Mouse (Mus musculus): ENCODE measurements around the gene Epb41l2. TPM values are rescaled to one million over a fixed set of nuclear protein-coding genes. Genes with fewer than 3 reads are reported as not detected.

The Epb41l2 gene
- polyA plus RNA-seq, 1 experiment, result 132 TPM

DNA sequence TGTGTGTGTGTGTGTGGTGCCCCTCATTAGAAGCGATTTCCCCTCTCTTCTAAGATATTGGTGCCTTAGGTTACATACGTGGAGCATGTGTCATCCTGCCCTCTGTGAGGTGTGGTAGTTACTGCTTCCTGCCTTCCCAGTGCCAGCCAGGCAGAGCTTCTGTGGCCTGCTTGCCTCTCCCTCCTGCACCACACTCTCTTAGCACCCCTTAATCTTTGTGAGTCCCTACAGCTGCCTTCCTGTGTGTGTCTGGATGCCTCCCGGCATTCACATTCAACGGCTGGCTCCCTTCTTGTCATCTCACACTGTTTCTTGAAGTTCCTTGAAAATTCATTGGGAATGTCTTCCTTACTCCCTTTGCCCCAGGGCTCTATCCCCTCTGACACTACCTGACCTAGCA is 67.2 kb downstream of the Epb41l2 start:
- WGBS, result 18% methylated on average over 4 of the region's 4 CpGs
- Histone ChIP-seq H3K4me3 (replicated peaks; ENCODE audit: extremely low read depth, low read depth, low read length) (no peak overlapping the region), H3K4me1 (ENCODE audit: control insufficient read depth, insufficient read depth, low read length) (peaks cover 14% of the 10 kb centered on the region)
- TF ChIP-seq POLR2A (IDR thresholded peaks at IDR 0.05; ENCODE audit: borderline replicate concordance, extremely low read depth, low read depth, low read length), result no peak
- DNase-seq, result no peak

GRCm38 (mm10) chr10:25427523-25427922 is 67.9 kb downstream of the Epb41l2 start:
- WGBS, result 23% methylated on average over 7 of the region's 7 CpGs
- DNase-seq, result peak; percentile 34
- TF ChIP-seq CTCF (IDR thresholded peaks at IDR 0.05; ENCODE audit: insufficient read depth, low read length), result no peak
- no peak for TF ChIP-seq POLR2A (IDR thresholded peaks at IDR 0.05; ENCODE audit: borderline replicate concordance, extremely low read depth, low read depth, low read length)
- Histone ChIP-seq H3K4me1 (ENCODE audit: control insufficient read depth, insufficient read depth, low read length) (peaks cover 15% of the 10 kb centered on the region), H3K4me3 (replicated peaks; ENCODE audit: extremely low read depth, low read depth, low read length) (no peak overlapping the region)

DNA sequence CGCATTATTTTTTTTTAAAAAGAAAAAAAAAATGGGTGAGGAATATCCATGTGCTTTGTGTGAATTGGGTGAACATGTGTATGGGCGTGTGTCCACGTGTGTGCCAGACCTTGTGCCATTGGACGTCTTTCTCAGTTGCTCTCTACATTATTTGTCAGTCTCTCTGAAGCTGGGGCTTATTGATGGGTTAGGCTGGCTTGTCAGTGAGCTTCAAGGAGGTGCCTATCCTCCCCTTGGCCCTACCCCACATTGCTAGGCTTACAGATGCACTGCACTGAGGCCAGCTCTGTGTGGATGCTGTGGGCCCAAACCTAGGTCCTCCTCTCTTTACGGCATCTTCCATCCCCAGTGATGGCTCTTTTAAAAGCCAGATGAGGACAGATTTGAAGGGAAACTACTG is 69.1 kb downstream of the Epb41l2 start:
- no peak overlapping the region for H3K4me3 ChIP-seq (replicated peaks; ENCODE audit: extremely low read depth, low read depth, low read length)
- peaks cover 19% of the 10 kb centered on the region for H3K4me1 ChIP-seq (ENCODE audit: control insufficient read depth, insufficient read depth, low read length)
- no peak for TF ChIP-seq POLR2A (IDR thresholded peaks at IDR 0.05; ENCODE audit: borderline replicate concordance, extremely low read depth, low read depth, low read length)
- TF ChIP-seq CTCF (IDR thresholded peaks at IDR 0.05; ENCODE audit: insufficient read depth, low read length), result no peak
- DNase-seq, result no peak
- 88% methylated on average over 5 of the region's 5 CpGs for WGBS

DNA sequence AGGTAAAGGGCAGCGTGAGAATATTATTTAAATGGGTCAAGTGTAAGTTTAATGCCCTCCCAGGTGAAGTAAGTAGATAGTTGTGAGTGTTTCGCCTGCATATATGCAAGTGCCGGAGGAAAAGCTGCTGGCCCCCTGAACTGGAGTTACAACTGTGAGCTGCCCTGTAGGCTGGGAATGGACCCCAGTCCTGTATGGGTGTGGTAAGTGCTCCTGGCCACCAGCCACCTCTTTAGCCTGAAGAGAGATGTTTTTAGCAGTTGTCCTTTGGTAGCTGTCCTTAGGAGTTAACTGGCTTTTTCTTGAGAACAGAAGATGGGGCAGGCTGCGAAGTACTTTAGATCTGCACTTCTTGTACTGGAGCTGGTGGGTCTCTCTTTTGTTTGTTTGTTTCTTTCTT is 69.7 kb downstream of the Epb41l2 start:
- TF ChIP-seq CTCF (IDR thresholded peaks at IDR 0.05; ENCODE audit: insufficient read depth, low read length), result no peak
- no peak for TF ChIP-seq POLR2A (IDR thresholded peaks at IDR 0.05; ENCODE audit: borderline replicate concordance, extremely low read depth, low read depth, low read length)
- Histone ChIP-seq H3K4me1 (ENCODE audit: control insufficient read depth, insufficient read depth, low read length) (peaks cover 21% of the 10 kb centered on the region), H3K4me3 (replicated peaks; ENCODE audit: extremely low read depth, low read depth, low read length) (no peak overlapping the region)
- 79% methylated on average over 4 of the region's 4 CpGs for WGBS
- DNase-seq, result no peak

- WGBS, result 28% methylated on average over 6 of the region's 6 CpGs
- DNase-seq, result no peak
- Histone ChIP-seq H3K4me3 (replicated peaks; ENCODE audit: extremely low read depth, low read depth, low read length) (no peak overlapping the region), H3K4me1 (ENCODE audit: control insufficient read depth, insufficient read depth, low read length) (peaks cover 29% of the 10 kb centered on the region)
- TF ChIP-seq CTCF (IDR thresholded peaks at IDR 0.05; ENCODE audit: insufficient read depth, low read length) (no peak), POLR2A (IDR thresholded peaks at IDR 0.05; ENCODE audit: borderline replicate concordance, extremely low read depth, low read depth, low read length) (no peak)
These were observed 71.3 kb downstream of the Epb41l2 start for GRCm38 (mm10) chr10:25430862-25431261.

DNA sequence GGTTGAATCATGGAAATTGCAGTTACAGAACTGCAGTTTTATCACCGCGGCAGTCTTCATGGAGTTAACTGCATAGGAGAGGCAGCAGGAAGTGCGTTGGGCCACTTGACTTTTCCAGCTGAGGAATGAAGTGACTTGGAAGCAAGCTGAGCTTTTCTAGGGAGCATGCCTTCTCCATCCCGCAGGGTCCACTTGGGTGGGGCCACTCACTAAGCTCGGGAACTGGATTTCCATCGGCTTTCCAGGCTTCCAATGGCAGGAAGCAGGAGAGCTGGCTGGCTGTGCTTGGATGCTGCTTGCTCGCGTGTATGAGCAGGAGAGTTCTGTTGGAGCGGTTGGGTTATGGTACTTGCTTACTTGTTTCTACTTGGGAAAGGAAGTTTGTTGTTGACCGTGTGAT is 72.8 kb downstream of the Epb41l2 start:
- Histone ChIP-seq H3K4me3 (replicated peaks; ENCODE audit: extremely low read depth, low read depth, low read length) (peak overlapping the region; percentile 58), H3K4me1 (ENCODE audit: control insufficient read depth, insufficient read depth, low read length) (peaks cover 30% of the 10 kb centered on the region)
- 23% methylated on average over 10 of the region's 10 CpGs for WGBS
- TF ChIP-seq POLR2A (IDR thresholded peaks at IDR 0.05; ENCODE audit: borderline replicate concordance, extremely low read depth, low read depth, low read length) (peak; percentile 41; the same call in 1 of the 2 replicates), CTCF (IDR thresholded peaks at IDR 0.05; ENCODE audit: insufficient read depth, low read length) (no peak)
- DNase-seq, result peak; percentile 22

- 40% methylated on average over 5 of the region's 5 CpGs for WGBS
- DNase-seq, result no peak
- Histone ChIP-seq H3K4me3 (replicated peaks; ENCODE audit: extremely low read depth, low read depth, low read length) (peak overlapping the region; percentile 29), H3K4me1 (ENCODE audit: control insufficient read depth, insufficient read depth, low read length) (peaks cover 31% of the 10 kb centered on the region)
- no peak for TF ChIP-seq CTCF (IDR thresholded peaks at IDR 0.05; ENCODE audit: insufficient read depth, low read length)
- TF ChIP-seq POLR2A (IDR thresholded peaks at IDR 0.05; ENCODE audit: borderline replicate concordance, extremely low read depth, low read depth, low read length), result no peak
These were observed 73.3 kb downstream of the Epb41l2 start for GRCm38 (mm10) chr10:25432938-25433337.

DNA sequence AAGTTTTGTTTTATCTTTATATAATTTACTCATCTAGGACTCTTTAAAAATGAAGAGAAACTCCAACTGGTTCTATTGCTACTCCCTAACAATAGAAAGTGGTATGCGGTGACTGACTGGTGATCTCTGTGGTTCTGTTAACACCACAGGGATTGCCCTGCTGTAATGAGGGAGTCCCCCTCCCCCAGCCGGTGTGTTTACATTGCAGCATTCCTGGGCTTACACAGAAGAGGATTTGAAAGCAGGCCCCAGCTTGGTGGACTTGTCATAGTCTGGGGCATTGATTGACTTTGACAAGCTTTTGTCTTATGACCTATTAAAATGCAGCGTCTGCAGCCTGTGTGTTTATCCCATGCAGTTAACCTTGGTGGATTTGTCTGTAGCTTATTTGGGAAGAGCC is 73.9 kb downstream of the Epb41l2 start:
- peaks cover 31% of the 10 kb centered on the region for H3K4me1 ChIP-seq (ENCODE audit: control insufficient read depth, insufficient read depth, low read length)
- peak overlapping the region; percentile 4 for H3K4me3 ChIP-seq (replicated peaks; ENCODE audit: extremely low read depth, low read depth, low read length)

GRCm38 (mm10) chr10:25434358-25435044 is 74.9 kb downstream of the Epb41l2 start:
- TF ChIP-seq CTCF (IDR thresholded peaks at IDR 0.05; ENCODE audit: insufficient read depth, low read length) (no peak), POLR2A (IDR thresholded peaks at IDR 0.05; ENCODE audit: borderline replicate concordance, extremely low read depth, low read depth, low read length) (peak; percentile 28; the same call in 1 of the 2 replicates)
- H3K4me3 ChIP-seq (replicated peaks; ENCODE audit: extremely low read depth, low read depth, low read length), result peak overlapping the region; percentile 44
- DNase-seq, result no peak
- WGBS, result 22% methylated on average over 13 of the region's 13 CpGs
- H3K4me1 ChIP-seq (ENCODE audit: control insufficient read depth, insufficient read depth, low read length), result peaks cover 29% of the 10 kb centered on the region

More for the DNA sequence above, 73.9 kb downstream of the Epb41l2 start:
- WGBS, result 21% methylated on average over 3 of the region's 3 CpGs
- TF ChIP-seq POLR2A (IDR thresholded peaks at IDR 0.05; ENCODE audit: borderline replicate concordance, extremely low read depth, low read depth, low read length), result no peak
- TF ChIP-seq CTCF (IDR thresholded peaks at IDR 0.05; ENCODE audit: insufficient read depth, low read length), result no peak
- DNase-seq, result no peak

DNA sequence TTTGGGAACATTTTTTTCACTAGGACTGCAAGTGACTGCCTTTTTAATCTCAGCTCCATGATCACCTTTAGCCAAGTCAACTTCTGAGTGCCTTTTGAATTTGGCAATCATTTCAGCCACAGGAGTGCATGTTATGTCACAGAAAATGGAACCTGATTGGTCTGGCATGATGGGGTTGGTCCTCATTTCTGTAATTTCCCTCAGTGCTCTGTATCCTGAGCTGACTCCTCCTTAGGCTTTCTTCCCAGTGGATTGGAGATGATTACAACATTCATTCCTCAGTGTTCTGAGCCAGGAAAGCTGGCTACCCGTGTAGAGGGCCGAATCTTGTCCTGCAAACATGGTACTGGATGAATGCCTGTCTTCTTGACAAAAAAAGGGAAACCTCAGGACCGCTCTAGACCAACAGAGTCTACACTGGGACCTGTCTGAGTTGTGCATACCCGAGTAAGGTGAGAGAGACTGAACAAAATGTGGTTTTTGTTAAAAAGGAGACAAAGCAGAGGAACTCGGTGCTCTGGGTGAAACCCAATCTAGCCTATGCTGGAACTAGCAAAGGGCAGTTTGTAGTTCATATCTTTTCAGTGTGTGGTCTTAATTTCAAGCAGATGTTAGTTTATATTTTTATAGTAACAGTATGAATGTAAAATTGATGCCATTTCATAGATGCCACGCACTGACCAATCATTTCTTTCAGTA is 77.3 kb downstream of the Epb41l2 start:
- WGBS, result 73% methylated on average over 6 of the region's 6 CpGs
- TF ChIP-seq CTCF (IDR thresholded peaks at IDR 0.05; ENCODE audit: insufficient read depth, low read length) (no peak), POLR2A (IDR thresholded peaks at IDR 0.05; ENCODE audit: borderline replicate concordance, extremely low read depth, low read depth, low read length) (no peak)
- no peak overlapping the region for H3K4me3 ChIP-seq (replicated peaks; ENCODE audit: extremely low read depth, low read depth, low read length)
- H3K4me1 ChIP-seq (ENCODE audit: control insufficient read depth, insufficient read depth, low read length), result peaks cover 25% of the 10 kb centered on the region
- no peak for DNase-seq
